Mouse (Mus musculus) CD4-positive helper T cell, adult 2 months (primary cell): ENCODE results near the gene Magohb.

ENCODE experiments used
- DNase-seq: peaks from one replicate; pipeline ENCODE4 v3.0.0-alpha.2; 2012; ENCODE audit warnings: low read depth, missing footprints, low spot score

Magohb gene

GRCm38 (mm10) chr6:131262778-131263177, 30.3 kb downstream of the Magohb start:
- DNase-seq = no peak

- peak; percentile 24 for DNase-seq
Observed at GRCm38 (mm10) chr6:131262009-131262408, 31.0 kb downstream of the Magohb start.

DNA sequence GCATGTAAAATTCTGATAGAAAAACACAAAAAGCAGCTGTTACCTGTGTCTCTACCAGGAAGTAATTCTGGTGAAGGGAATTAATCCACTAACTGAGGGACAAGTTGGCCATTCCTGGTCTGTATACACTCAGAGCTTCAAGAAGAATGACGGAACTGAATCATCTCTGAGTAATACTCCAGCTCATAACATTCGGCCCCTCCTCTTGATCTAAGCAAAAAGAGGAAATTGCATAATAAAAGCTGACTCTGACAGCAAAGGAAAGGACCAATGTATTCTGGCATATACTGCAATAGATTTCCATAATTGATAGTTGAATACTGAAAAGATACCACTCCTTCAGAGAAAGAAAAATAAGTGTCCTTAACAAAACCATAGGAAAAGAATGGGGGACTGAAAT, 45.8 kb downstream of the Magohb start, which contains the start of gene Klra2:
TSS of gene Klra2 (minus strand) at position 157 of the 400 bp plus-strand sequence.
- no peak for DNase-seq

DNA sequence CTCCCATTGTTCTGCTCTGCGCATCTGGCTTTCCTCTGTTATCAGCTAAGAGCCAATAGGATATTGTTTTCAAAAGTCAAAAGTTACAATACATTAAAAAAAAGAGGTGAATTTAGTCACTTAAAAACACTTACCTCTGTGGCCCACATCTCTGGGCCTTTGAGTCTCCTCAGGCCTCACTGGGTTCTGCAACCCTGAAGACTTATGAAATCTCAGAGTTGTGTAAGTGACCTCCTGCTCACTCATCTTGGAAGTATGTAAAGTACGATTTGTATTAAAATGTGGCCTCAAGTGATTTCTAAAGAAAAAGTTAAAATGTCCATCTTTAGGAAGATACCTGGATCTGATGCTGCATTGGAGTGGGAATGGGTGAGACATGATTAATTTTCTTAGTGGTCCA, 48.0 kb downstream of the Magohb start:
- no peak for DNase-seq
